Mouse (Mus musculus) forebrain, embryonic 15.5 days (tissue): ENCODE measurements at regions not wholly inside any gene's neighbourhood (a gene's known extent, or its start where the extent isn't known, plus 50 kb on each side); places are given as distances from the start of the nearest gene placed in this dataset.
"Not testable (repeated sequence)": the region's sequence is repeated elsewhere in the genome, so short reads cannot be mapped to it uniquely, and the experiment has no call there.

Source experiments
- ATAC-seq: fragments of 200-750 bp; cut with Nextera tagmentation; replicated peaks from 2 replicates; pipeline ENCODE4 v1.8.0; 2017; ENCODE audit warnings: mild to moderate bottlenecking, moderate TSS enrichment, moderate library complexity
- H3K27ac ChIP-seq: fragments of 300-500 bp; sonication (generic); replicated peaks from 2 replicates; pipeline ENCODE4 v1.5.1; 2015; ENCODE audit warnings: mild to moderate bottlenecking, inconsistent platforms
- H3K27me3 ChIP-seq: fragments of 300-500 bp; sonication (generic); 2 replicates; pipeline ENCODE4 v1.6.1; 2015; ENCODE audit warnings: inconsistent platforms
- H3K36me3 ChIP-seq: fragments of 300-500 bp; sonication (generic); 2 replicates; pipeline ENCODE4 v1.6.1; 2015; ENCODE audit warnings: mild to moderate bottlenecking, inconsistent platforms
- H3K4me1 ChIP-seq: fragments of 300-500 bp; sonication (generic); 2 replicates; pipeline ENCODE4 v1.6.1; 2015; ENCODE audit warnings: inconsistent platforms
- H3K4me2 ChIP-seq: fragments of 300-500 bp; sonication (generic); replicated peaks from 2 replicates; pipeline ENCODE4 v1.6.1; 2015; ENCODE audit warnings: mild to moderate bottlenecking, inconsistent platforms
- H3K4me3 ChIP-seq: fragments of 300-500 bp; sonication (generic); 2 replicates; pipeline ENCODE4 v1.5.1; 2015; ENCODE audit warnings: mild to moderate bottlenecking, inconsistent platforms
- H3K9ac ChIP-seq: fragments of 300-500 bp; sonication (generic); replicated peaks from 2 replicates; pipeline ENCODE4 v1.6.1; 2015; ENCODE audit warnings: mild to moderate bottlenecking, inconsistent platforms
- H3K9me3 ChIP-seq: fragments of 300-500 bp; sonication (generic); 2 replicates; pipeline ENCODE4 v1.6.1; 2016; ENCODE audit warnings: inconsistent platforms
- WGBS: fragments of 180-500 bp; shearing (Covaris S2); methylation state at CpG from one replicate; pipeline ENCODE4 v1.1.7; 2015; ENCODE audit warnings: mixed read lengths; 5-methylcytosine and 5-hydroxymethylcytosine counted together

- no peak for ATAC-seq
- H3K36me3 ChIP-seq: no peaks in the 10 kb centered on the region
- H3K27ac ChIP-seq: no peak overlapping the region
- no peaks in the 10 kb centered on the region for H3K9me3 ChIP-seq
- 54% methylated on average over 1 of the region's 1 CpGs for WGBS
- H3K9ac ChIP-seq: no peak overlapping the region
- no peaks in the 10 kb centered on the region for H3K4me1 ChIP-seq
- H3K4me3 ChIP-seq: no peak overlapping the region
- H3K4me2 ChIP-seq: no peak overlapping the region
- no peaks in the 10 kb centered on the region for H3K27me3 ChIP-seq
These were observed 249.4 kb upstream of the Akr1e1 start for GRCm38 (mm10) chr13:4858341-4858740.

- H3K4me1 ChIP-seq, ATAC-seq, H3K27ac ChIP-seq, H3K4me3 ChIP-seq, H3K36me3 ChIP-seq, H3K27me3 ChIP-seq, H3K9me3 ChIP-seq, H3K4me2 ChIP-seq, H3K9ac ChIP-seq: not testable (repeated sequence)
- WGBS: 87% methylated on average over 2 of the region's 2 CpGs
These were observed 230.5 kb upstream of the Akr1e1 start for GRCm38 (mm10) chr13:4839481-4839880.

DNA sequence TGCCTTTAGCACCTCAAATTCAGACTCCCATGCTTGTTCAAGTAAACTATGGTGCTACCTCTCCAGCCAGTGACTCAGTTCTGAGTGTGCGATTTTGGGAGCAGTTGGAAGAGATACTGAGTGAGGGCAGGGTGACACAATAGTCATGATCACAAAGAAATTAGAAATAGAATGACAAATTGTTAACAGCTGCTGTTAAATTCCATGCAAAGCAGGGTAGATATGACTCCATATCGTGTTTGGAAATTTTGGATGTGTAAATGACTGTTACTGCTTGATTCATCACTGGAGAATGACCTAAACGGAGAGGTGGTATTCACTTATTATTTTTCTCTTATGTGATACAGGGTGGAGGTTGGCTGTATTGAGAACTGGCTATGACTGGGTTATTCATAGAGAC is 217.8 kb upstream of the Akr1e1 start:
- Histone ChIP-seq H3K9ac (no peak overlapping the region), H3K4me3 (no peak overlapping the region), H3K27ac (no peak overlapping the region), H3K36me3 (no peaks in the 10 kb centered on the region), H3K4me2 (no peak overlapping the region), H3K27me3 (no peaks in the 10 kb centered on the region), H3K9me3 (no peaks in the 10 kb centered on the region), H3K4me1 (no peaks in the 10 kb centered on the region)
- 89% methylated on average over 3 of the region's 3 CpGs for WGBS
- ATAC-seq: no peak

- H3K4me2 ChIP-seq, H3K4me1 ChIP-seq, ATAC-seq, H3K9me3 ChIP-seq, H3K36me3 ChIP-seq, H3K27me3 ChIP-seq, H3K4me3 ChIP-seq, H3K9ac ChIP-seq, H3K27ac ChIP-seq: not testable (repeated sequence)
- 83% methylated on average over 1 of the region's 1 CpGs for WGBS
These were observed 216.8 kb upstream of the Akr1e1 start for GRCm38 (mm10) chr13:4825749-4826148.

DNA sequence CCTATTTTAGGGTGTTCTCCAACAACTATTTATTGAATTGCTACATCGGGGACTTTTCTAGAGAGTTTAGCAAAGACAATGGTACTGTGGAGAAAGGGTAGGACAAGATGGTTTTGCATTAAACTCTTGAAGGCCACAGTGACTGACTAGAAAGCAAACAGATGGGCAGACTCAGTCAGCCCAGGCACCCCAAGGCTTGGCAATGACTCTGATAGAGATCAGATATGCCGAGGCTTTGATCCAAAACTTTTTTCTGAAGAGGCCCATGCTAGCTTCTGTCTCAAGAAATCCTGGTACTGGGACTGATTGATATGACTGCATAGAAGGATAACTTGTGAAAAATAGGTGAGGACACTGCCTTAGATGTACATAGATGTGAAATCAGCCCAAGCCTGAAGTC is 197.9 kb upstream of the Akr1e1 start:
- Histone ChIP-seq H3K36me3 (no peaks in the 10 kb centered on the region), H3K9me3 (no peaks in the 10 kb centered on the region), H3K9ac (no peak overlapping the region), H3K27me3 (no peaks in the 10 kb centered on the region), H3K4me2 (no peak overlapping the region), H3K4me1 (no peaks in the 10 kb centered on the region), H3K27ac (no peak overlapping the region), H3K4me3 (no peak overlapping the region)
- no peak for ATAC-seq
- WGBS: 90% methylated on average over 2 of the region's 2 CpGs

DNA sequence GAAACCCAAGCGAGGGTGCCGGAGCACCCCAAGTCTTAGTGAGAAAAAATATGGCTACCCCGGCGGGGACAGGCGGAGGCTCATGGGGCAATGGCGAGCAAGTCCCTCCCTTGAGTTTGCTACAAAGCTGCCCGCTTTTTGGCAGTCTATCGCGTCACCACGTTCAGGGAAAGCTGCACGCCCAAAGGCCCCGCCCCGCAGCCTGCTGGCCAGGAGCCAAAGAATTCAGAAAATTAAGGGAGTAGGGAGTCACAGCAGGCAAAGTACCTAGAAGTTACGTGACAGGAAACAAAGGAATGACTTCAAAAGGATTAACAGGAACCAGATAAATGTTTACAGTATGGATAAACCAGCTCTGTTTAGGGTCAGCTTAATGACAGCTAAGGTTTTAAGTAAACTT is 191.7 kb upstream of the Akr1e1 start:
- H3K27me3 ChIP-seq: no peaks in the 10 kb centered on the region
- no peak overlapping the region for H3K4me2 ChIP-seq
- H3K4me1 ChIP-seq: no peaks in the 10 kb centered on the region
- no peak for ATAC-seq
- peaks cover 6% of the 10 kb centered on the region; the same call in 1 of the 2 replicates for H3K9me3 ChIP-seq
- no peak overlapping the region for H3K4me3 ChIP-seq
- H3K36me3 ChIP-seq: no peaks in the 10 kb centered on the region
- H3K9ac ChIP-seq: no peak overlapping the region
- 89% methylated on average over 14 of the region's 14 CpGs for WGBS
- no peak overlapping the region for H3K27ac ChIP-seq

DNA sequence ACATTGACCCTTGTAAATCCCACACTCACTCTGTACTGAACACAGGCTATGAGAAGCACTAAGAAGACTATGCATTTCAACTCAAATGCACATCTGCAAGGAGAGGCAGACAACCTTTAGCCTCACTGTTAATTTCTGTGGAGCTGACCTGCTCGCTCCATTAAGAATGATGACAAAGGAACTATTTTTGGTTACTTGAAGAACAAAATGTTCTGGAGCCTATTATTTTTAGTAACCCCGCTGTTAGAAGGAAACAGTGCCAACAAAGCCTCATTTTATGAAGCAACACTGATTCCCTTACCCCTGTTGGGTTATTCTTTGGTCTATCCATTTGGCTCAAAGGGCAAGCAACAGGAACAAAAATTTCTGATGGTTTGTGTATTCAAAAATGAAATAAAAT is 182.2 kb upstream of the Akr1e1 start:
- no peak overlapping the region for H3K4me2 ChIP-seq
- no peaks in the 10 kb centered on the region for H3K4me1 ChIP-seq
- no peak overlapping the region for H3K9ac ChIP-seq
- H3K27me3 ChIP-seq: no peaks in the 10 kb centered on the region
- H3K36me3 ChIP-seq: no peaks in the 10 kb centered on the region
- H3K9me3 ChIP-seq: no peaks in the 10 kb centered on the region
- H3K27ac ChIP-seq: no peak overlapping the region
- no peak for ATAC-seq
- no peak overlapping the region for H3K4me3 ChIP-seq
- WGBS: 68% methylated on average over 2 of the region's 2 CpGs

GRCm38 (mm10) chr13:4790414-4790813 is 181.4 kb upstream of the Akr1e1 start:
- no peak for ATAC-seq
- H3K9ac ChIP-seq: no peak overlapping the region
- WGBS: 85% methylated on average over 2 of the region's 2 CpGs

DNA sequence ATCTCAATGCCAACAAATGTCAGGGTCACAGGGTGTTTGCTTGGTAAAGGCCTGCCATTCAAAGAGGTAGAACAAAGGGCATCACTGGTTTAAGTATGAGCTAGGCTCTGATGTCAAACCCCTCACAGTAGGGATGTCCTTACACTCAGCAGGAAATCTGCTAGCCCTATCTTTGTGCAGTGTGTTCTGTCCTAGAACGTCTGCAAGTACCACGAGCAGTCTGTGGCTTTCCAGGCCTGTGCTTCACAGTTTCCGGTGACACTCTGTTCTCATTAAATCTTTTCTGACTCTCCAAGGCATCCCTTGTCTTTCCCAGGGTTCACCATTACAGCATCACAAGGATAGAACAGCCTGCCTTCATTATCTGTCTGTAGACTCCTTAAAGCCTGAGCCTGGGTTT is 174.3 kb upstream of the Akr1e1 start:
- no peak overlapping the region for H3K27ac ChIP-seq
- no peak overlapping the region for H3K9ac ChIP-seq
- no peaks in the 10 kb centered on the region for H3K27me3 ChIP-seq
- no peaks in the 10 kb centered on the region for H3K9me3 ChIP-seq
- H3K4me3 ChIP-seq: no peak overlapping the region
- no peaks in the 10 kb centered on the region for H3K4me1 ChIP-seq
- ATAC-seq: no peak
- H3K4me2 ChIP-seq: no peak overlapping the region
- H3K36me3 ChIP-seq: no peaks in the 10 kb centered on the region
- 58% methylated on average over 3 of the region's 3 CpGs for WGBS

More at GRCm38 (mm10) chr13:4790414-4790813, 181.4 kb upstream of the Akr1e1 start:
- no peaks in the 10 kb centered on the region for H3K4me1 ChIP-seq
- no peaks in the 10 kb centered on the region for H3K36me3 ChIP-seq
- no peaks in the 10 kb centered on the region for H3K27me3 ChIP-seq
- no peak overlapping the region for H3K4me2 ChIP-seq
- H3K27ac ChIP-seq: no peak overlapping the region
- H3K4me3 ChIP-seq: no peak overlapping the region
- H3K9me3 ChIP-seq: no peaks in the 10 kb centered on the region

- not testable (repeated sequence) for H3K36me3 ChIP-seq, H3K4me3 ChIP-seq, H3K27ac ChIP-seq, H3K27me3 ChIP-seq, H3K9ac ChIP-seq, H3K4me1 ChIP-seq, H3K9me3 ChIP-seq, ATAC-seq, H3K4me2 ChIP-seq
- WGBS: 70% methylated on average over 3 of the region's 3 CpGs
These were observed 169.4 kb upstream of the Akr1e1 start for GRCm38 (mm10) chr13:4778264-4778823.

GRCm38 (mm10) chr13:4776855-4777254 is 167.9 kb upstream of the Akr1e1 start:
- H3K9ac ChIP-seq: no peak overlapping the region
- no peak overlapping the region for H3K4me3 ChIP-seq
- no peaks in the 10 kb centered on the region for H3K36me3 ChIP-seq
- no peaks in the 10 kb centered on the region for H3K27me3 ChIP-seq
- no peak overlapping the region for H3K4me2 ChIP-seq
- no peaks in the 10 kb centered on the region for H3K4me1 ChIP-seq
- H3K27ac ChIP-seq: no peak overlapping the region
- WGBS: 42% methylated on average over 4 of the region's 4 CpGs
- H3K9me3 ChIP-seq: no peaks in the 10 kb centered on the region
- ATAC-seq: no peak

GRCm38 (mm10) chr13:4772324-4772723 is 163.3 kb upstream of the Akr1e1 start:
- Histone ChIP-seq H3K27me3 (no peaks in the 10 kb centered on the region), H3K36me3 (no peaks in the 10 kb centered on the region), H3K9me3 (no peaks in the 10 kb centered on the region), H3K4me2 (no peak overlapping the region), H3K4me3 (no peak overlapping the region), H3K4me1 (peaks cover 6% of the 10 kb centered on the region; the same call in 1 of the 2 replicates), H3K9ac (no peak overlapping the region), H3K27ac (no peak overlapping the region)
- no peak for ATAC-seq
- 90% methylated on average over 2 of the region's 2 CpGs for WGBS
